7 mouse cellular contexts compared by ENCODE assay signal in genomic region chr1:55087932-55088610, GRCm38 (mm10). TPM values are rescaled to one million over a fixed set of nuclear protein-coding genes. Genes with fewer than 3 reads are reported as not detected.
DNase-seq lines count a peak whose midpoint lies in the region; ATAC-seq and TF ChIP-seq lines count a peak whose summit lies in the region.

Gene Hspe1 (plus strand): TSS chr1:55088132.
Gene Hspd1 (minus strand): TSS chr1:55088243.

- DNase-seq in adrenal gland, adult 8-10 months: peak; percentile 98
- peak; percentile 100 for DNase-seq in embryo, embryonic 9.5 days (ENCODE audit: extremely low spot score)
- no peak for DNase-seq in gonadal fat pad, adult 2 months (ENCODE audit: low read depth)
- DNase-seq in left cerebral cortex, postnatal 4 days: peak; percentile 99

- peak within 1 kb of the TSS; percentile 92 for H3K4me3 ChIP-seq in intestine, postnatal 0 days (ENCODE audit: low read depth, low read length)
- H3K4me3 ChIP-seq in midbrain, embryonic 12.5 days: peak within 1 kb of the TSS; percentile 86
- H3K4me3 ChIP-seq in small intestine, adult 2 months (ENCODE audit: low read depth, low read length): peak within 1 kb of the TSS; percentile 83

- no peak for TF ChIP-seq CTCF in intestine, postnatal 0 days (IDR thresholded peaks at IDR 0.05; ENCODE audit: low read depth)
- TF ChIP-seq CTCF in small intestine, adult 2 months (IDR thresholded peaks at IDR 0.05; ENCODE audit: extremely low read depth, insufficient read length, insufficient replicate concordance, low read depth, low read length): no peak

- H3K4me1 ChIP-seq in intestine, postnatal 0 days (replicated peaks; ENCODE audit: control insufficient read depth, insufficient read depth, low read length): peaks cover 5% of the 10 kb centered on the region
- H3K4me1 ChIP-seq in midbrain, embryonic 12.5 days: peaks cover 37% of the 10 kb centered on the region
- H3K4me1 ChIP-seq in small intestine, adult 2 months (ENCODE audit: control insufficient read depth, insufficient read depth, insufficient read length, low read length): no peaks in the 10 kb centered on the region

- no peaks in the 10 kb centered on the region for H3K27me3 ChIP-seq in intestine, postnatal 0 days (replicated peaks; ENCODE audit: control insufficient read depth, insufficient read depth, low read length)
- H3K27me3 ChIP-seq in midbrain, embryonic 12.5 days: no peaks in the 10 kb centered on the region
- no peaks in the 10 kb centered on the region for H3K27me3 ChIP-seq in small intestine, adult 2 months (ENCODE audit: control insufficient read depth, insufficient read depth, low read length)

- TF ChIP-seq POLR2A in small intestine, adult 2 months (IDR thresholded peaks at IDR 0.05; ENCODE audit: low read depth, low read length): peak; percentile 74; the same call in 1 of the 2 replicates

- peak within 1 kb of the TSS; percentile 92 for H3K9ac ChIP-seq in intestine, postnatal 0 days (ENCODE audit: low read depth, low read length)
- H3K9ac ChIP-seq in midbrain, embryonic 12.5 days (replicated peaks): peak within 1 kb of the TSS; percentile 92

- WGBS in intestine, postnatal 0 days: under 1% methylated on average over 73 of the region's 76 CpGs
- under 1% methylated on average over 73 of the region's 76 CpGs for WGBS in midbrain, embryonic 12.5 days
- WGBS in small intestine, adult 2 months: under 1% methylated on average over 75 of the region's 76 CpGs

- H3K9me3 ChIP-seq in intestine, postnatal 0 days (ENCODE audit: control insufficient read depth): no peaks in the 10 kb centered on the region
- no peaks in the 10 kb centered on the region for H3K9me3 ChIP-seq in midbrain, embryonic 12.5 days

- peaks cover 28% of the 10 kb centered on the region for H3K36me3 ChIP-seq in intestine, postnatal 0 days (ENCODE audit: control insufficient read depth, insufficient read depth)
- H3K36me3 ChIP-seq in midbrain, embryonic 12.5 days: peaks cover 30% of the 10 kb centered on the region
- H3K36me3 ChIP-seq in small intestine, adult 2 months (ENCODE audit: control insufficient read depth, insufficient read depth, low read length): peaks cover 21% of the 10 kb centered on the region

- intact Hi-C loops in left cerebral cortex, postnatal 4 days (cut with DNase I): loop anchor here (10.0 kb wide), 1 partner anchor 73 kb away; no protein-coding TSS in a partner anchor

- peak within 1 kb of the TSS; percentile 69 for H3K4me2 ChIP-seq in intestine, postnatal 0 days (replicated peaks; ENCODE audit: low read depth)
- peak within 1 kb of the TSS; percentile 91 for H3K4me2 ChIP-seq in midbrain, embryonic 12.5 days (replicated peaks)

- ATAC-seq in intestine, postnatal 0 days: peak; percentile 93
- peak; percentile 95 for ATAC-seq in midbrain, embryonic 12.5 days (ENCODE audit: low FRiP score, low read depth)

- peak within 1 kb of the TSS; percentile 95 for H3K27ac ChIP-seq in intestine, postnatal 0 days (ENCODE audit: low read depth, low read length)
- peak within 1 kb of the TSS; percentile 94 for H3K27ac ChIP-seq in midbrain, embryonic 12.5 days (replicated peaks)
- H3K27ac ChIP-seq in small intestine, adult 2 months (ENCODE audit: insufficient read depth, low read depth, low read length): peak within 1 kb of the TSS; percentile 80

RNA-seq across cellular contexts. Expression of gene Hspe1, which starts in this region (rescaled TPM):
- total RNA-seq in adrenal gland, adult 8-10 months (2022): 1,000 to 10,000 TPM in 1 of 4 experiments, 100 to 1,000 TPM in 3; 299 to 1,036 (median 606) TPM
- 23.7 and 29.1 TPM in 2 replicates for polyA plus RNA-seq in gonadal fat pad, adult 2 months (2012; rRNA removed)
- 395 and 427 TPM in 2 replicates for polyA plus RNA-seq in intestine, postnatal 0 days (2015; fragmentation: Nextera tagmentation; extraction: Ambion mirVana)
- 100 to 1,000 TPM; 109 to 118 TPM for total RNA-seq in left cerebral cortex, postnatal 4 days (2021)
- 373 and 400 TPM in 2 replicates for polyA plus RNA-seq in midbrain, embryonic 12.5 days (2016; fragmentation: Nextera tagmentation; extraction: Ambion mirVana)
- polyA plus RNA-seq in small intestine, adult 2 months (2012; rRNA removed): 6.8 and 10.7 TPM in 2 replicates

RNA-seq across cellular contexts. Expression of gene Hspd1, which starts in this region (rescaled TPM):
- 1,000 to 10,000 TPM in 2 of 4 experiments, 100 to 1,000 TPM in 2; 545 to 1,761 (median 966) TPM for total RNA-seq in adrenal gland, adult 8-10 months (2022)
- 35.0 and 39.5 TPM in 2 replicates for polyA plus RNA-seq in gonadal fat pad, adult 2 months (2012; rRNA removed)
- polyA plus RNA-seq in intestine, postnatal 0 days (2015; fragmentation: Nextera tagmentation; extraction: Ambion mirVana): 163 and 164 TPM in 2 replicates
- total RNA-seq in left cerebral cortex, postnatal 4 days (2021): 100 to 1,000 TPM; 187 to 191 TPM
- polyA plus RNA-seq in midbrain, embryonic 12.5 days (2016; fragmentation: Nextera tagmentation; extraction: Ambion mirVana): 337 and 368 TPM in 2 replicates
- polyA plus RNA-seq in small intestine, adult 2 months (2012; rRNA removed): 3.5 and 6.1 TPM in 2 replicates

Comparison
In these comparisons a context has a peak if more than half of its experiments do, and no peak if none do; other contexts are left out.
1. RNA of gene Hspe1 (polyA plus RNA-seq): 395 to 427 TPM in intestine, postnatal 0 days and 373 to 400 TPM in midbrain, embryonic 12.5 days; 23.7 to 29.1 TPM in gonadal fat pad, adult 2 months and 6.8 to 10.7 TPM in small intestine, adult 2 months; every median in the first group is over 10 times any median in the second.
2. Peak in every context shown above with its lines, with median percentiles within 50 percentile points of each other: H3K27ac ChIP-seq and H3K4me3 ChIP-seq.